Mouse (Mus musculus): ENCODE measurements around the gene Nck1.

GRCm38 (mm10) chr9:100560251-100560890 lies 14.4 kb upstream of the Nck1 start:
- no peak for TF ChIP-seq CTCF (IDR thresholded peaks at IDR 0.05; ENCODE audit: insufficient read depth, low read depth, low read length)
- no peak for TF ChIP-seq POLR2A (IDR thresholded peaks at IDR 0.05; ENCODE audit: insufficient read depth, low read depth, low read length)
